Mouse (Mus musculus) heart, embryonic 14.5 days (tissue): ENCODE results near the gene Ghsr. TPM values are rescaled to one million over a fixed set of nuclear protein-coding genes. Genes with fewer than 3 reads are reported as not detected.

Source experiments
- ATAC-seq: fragments of 200-750 bp; cut with Nextera tagmentation; 2 replicates; pipeline ENCODE4 v1.8.0; 2017; ENCODE audit warnings: low read depth, moderate TSS enrichment; ENCODE audit not compliant: insufficient number of reproducible peaks, insufficient read depth, low FRiP score
- H3K27ac ChIP-seq, 2 experiments: fragments of 200-500 bp in 1 of 2; fragments of 300-500 bp in 1 of 2; sonication (generic) in 1 of 2; replicated peaks in 1 of 2; 2 replicates each; pipeline ENCODE4 v1.5.1; 2012 to 2014; ENCODE audit warnings: low read depth in 2 of 2, low read length in 2 of 2, control low read depth in 1 of 2, mild to moderate bottlenecking in 1 of 2, mixed read lengths in 1 of 2; ENCODE audit not compliant: control insufficient read depth in 1 of 2, insufficient read depth in 1 of 2
- H3K27me3 ChIP-seq: fragments of 300-500 bp; sonication (generic); 2 replicates; pipeline ENCODE4 v1.6.1; 2014; ENCODE audit warnings: mild to moderate bottlenecking, low read length, control low read depth; ENCODE audit not compliant: control insufficient read depth, insufficient read depth
- H3K36me3 ChIP-seq: fragments of 300-500 bp; sonication (generic); 2 replicates; pipeline ENCODE4 v1.6.1; 2014; ENCODE audit warnings: mild to moderate bottlenecking, control low read depth, low read length, mixed read lengths; ENCODE audit not compliant: control insufficient read depth, insufficient read depth
- H3K4me1 ChIP-seq, 2 experiments: fragments of 200-500 bp in 1 of 2; fragments of 300-500 bp in 1 of 2; sonication (generic) in 1 of 2; 2 replicates each; pipeline ENCODE4 v1.6.1; 2012 to 2014; ENCODE audit warnings: low read length in 2 of 2, control low read depth in 1 of 2, mixed read lengths in 1 of 2; ENCODE audit not compliant: control insufficient read depth in 2 of 2, insufficient read depth in 2 of 2
- H3K4me2 ChIP-seq: fragments of 300-500 bp; sonication (generic); 2 replicates; pipeline ENCODE4 v1.6.1; 2014; ENCODE audit warnings: mild to moderate bottlenecking, low read length
- H3K4me3 ChIP-seq, 2 experiments: fragments of 200-500 bp in 1 of 2; fragments of 300-500 bp in 1 of 2; sonication (generic) in 1 of 2; 2 replicates each; pipeline ENCODE4 v1.5.1; 2012 to 2014; ENCODE audit warnings: low read length in 2 of 2, mild to moderate bottlenecking in 2 of 2, control low read depth in 1 of 2, low read depth in 1 of 2, moderate library complexity in 1 of 2; ENCODE audit not compliant: control insufficient read depth in 1 of 2, insufficient read depth in 1 of 2
- H3K9ac ChIP-seq: fragments of 300-500 bp; sonication (generic); 2 replicates; pipeline ENCODE4 v1.6.1; 2014; ENCODE audit warnings: mild to moderate bottlenecking, low read length
- H3K9me3 ChIP-seq: fragments of 300-500 bp; sonication (generic); 2 replicates; pipeline ENCODE4 v1.6.1; 2016; ENCODE audit warnings: low read length, control low read depth; ENCODE audit not compliant: control insufficient read depth
- WGBS: fragments of 180-500 bp; shearing (Covaris S2); extraction: QIAGEN DNeasy Blood & Tissue Kit; methylation state at CpG from one replicate; pipeline ENCODE4 v1.1.7; 2014; 5-methylcytosine and 5-hydroxymethylcytosine counted together
- polyA plus RNA-seq: library from polyadenylated mRNA; unstranded; fragments of >200 nt; fragmentation: Nextera tagmentation; extraction: Ambion mirVana; gene quantifications from 2 replicates; pipeline ENCODE4 v1.2.1, GENCODE M21; 2014

Gene Ghsr
- not detected in 2 replicates for polyA plus RNA-seq

DNA sequence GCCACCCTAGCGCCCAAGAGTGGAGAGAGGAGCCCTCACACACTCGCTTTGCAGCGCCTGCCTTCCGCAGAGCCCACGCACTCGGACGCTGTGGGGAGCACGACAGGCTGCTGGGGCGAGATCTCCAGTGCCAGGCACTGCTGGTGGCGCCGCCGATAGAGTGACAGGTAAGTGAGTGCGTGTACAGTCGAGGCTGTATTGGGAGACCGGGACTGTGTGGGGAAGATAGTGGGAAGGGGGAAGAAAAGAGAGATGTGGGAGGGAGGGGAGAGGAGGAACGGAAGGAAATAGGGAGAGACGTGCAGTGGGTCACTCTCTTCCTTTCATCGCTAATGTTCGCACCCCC lies at the start of gene Ghsr:
Gene Ghsr, plus strand, starts transcription at position 76 of the 346 bp plus-strand sequence.
- Histone ChIP-seq H3K4me1 (no peaks in the 10 kb centered on the region; a peak in 2 of 4 replicates), H3K27me3 (peaks cover 61% of the 10 kb centered on the region), H3K36me3 (no peaks in the 10 kb centered on the region), H3K4me3 (peak within 1 kb of the TSS in 1 of 2 experiments; percentile 19; a peak in 2 of 4 replicates), H3K27ac (no peak within 1 kb of the TSS), H3K9ac (no peak within 1 kb of the TSS), H3K4me2 (peak within 1 kb of the TSS; percentile 42), H3K9me3 (no peaks in the 10 kb centered on the region)
- no peak for ATAC-seq
- 2% methylated on average over 19 of the region's 19 CpGs for WGBS

DNA sequence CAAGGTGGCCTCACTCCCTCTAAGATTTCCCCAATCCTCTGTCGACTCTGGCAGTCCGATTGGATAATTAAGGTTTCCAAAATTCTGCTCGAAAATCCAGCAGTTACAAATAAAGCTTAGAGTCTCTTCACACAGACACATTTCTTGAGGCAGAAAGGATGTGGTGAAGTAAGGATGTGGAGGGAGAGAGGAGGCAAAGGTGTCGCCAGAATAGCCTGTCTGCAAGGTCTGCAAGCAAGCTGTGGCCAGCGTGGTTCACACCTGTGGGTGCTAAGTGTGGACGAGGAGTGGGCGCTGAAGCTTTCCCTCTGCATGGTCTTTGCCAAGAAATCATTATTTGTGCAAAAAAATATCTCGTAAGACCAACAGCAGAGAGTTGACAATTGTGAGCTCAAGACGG lies 48.6 kb upstream of the Ghsr start:
- H3K9me3 ChIP-seq: no peaks in the 10 kb centered on the region
- H3K4me1 ChIP-seq: peaks cover 0 to 2% of the 10 kb centered on the region in 2 experiments; a peak in 1 of 4 replicates
- H3K4me2 ChIP-seq: no peak overlapping the region
- ATAC-seq: no peak
- no peaks in the 10 kb centered on the region for H3K36me3 ChIP-seq
- no peak overlapping the region for H3K27ac ChIP-seq
- no peaks in the 10 kb centered on the region for H3K27me3 ChIP-seq
- WGBS: 74% methylated on average over 9 of the region's 9 CpGs
- H3K9ac ChIP-seq: no peak overlapping the region
- H3K4me3 ChIP-seq: no peak overlapping the region

DNA sequence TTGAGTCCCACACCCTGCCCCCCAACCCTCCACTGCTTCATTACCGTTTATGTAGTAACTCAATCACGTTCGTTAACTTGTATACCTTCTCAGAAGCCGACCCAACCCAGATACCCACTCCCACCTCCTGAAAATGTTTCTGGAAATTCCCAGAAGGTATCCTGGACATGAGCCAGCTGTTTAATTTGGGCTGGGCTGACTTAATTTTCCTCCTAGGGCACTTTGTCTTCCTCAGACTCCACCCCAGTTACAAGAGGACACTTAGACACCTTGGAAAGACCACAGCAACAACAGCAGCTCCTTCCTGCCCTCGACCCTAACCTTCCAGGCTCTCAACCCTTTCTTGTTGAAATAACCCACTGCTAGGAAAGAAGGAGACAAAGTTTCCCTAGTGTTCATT lies 47.6 kb upstream of the Ghsr start:
- no peak overlapping the region for H3K27ac ChIP-seq
- no peaks in the 10 kb centered on the region for H3K9me3 ChIP-seq
- ATAC-seq: no peak
- H3K27me3 ChIP-seq: no peaks in the 10 kb centered on the region
- 58% methylated on average over 5 of the region's 5 CpGs for WGBS
- H3K9ac ChIP-seq: no peak overlapping the region
- no peaks in the 10 kb centered on the region for H3K36me3 ChIP-seq
- no peak overlapping the region for H3K4me2 ChIP-seq
- H3K4me1 ChIP-seq: peaks cover 0 to 2% of the 10 kb centered on the region in 2 experiments; a peak in 1 of 4 replicates
- no peak overlapping the region for H3K4me3 ChIP-seq

- WGBS: 68% methylated on average over 4 of the region's 4 CpGs
These were observed 44.4 kb upstream of the Ghsr start for GRCm38 (mm10) chr3:27326633-27327191.

DNA sequence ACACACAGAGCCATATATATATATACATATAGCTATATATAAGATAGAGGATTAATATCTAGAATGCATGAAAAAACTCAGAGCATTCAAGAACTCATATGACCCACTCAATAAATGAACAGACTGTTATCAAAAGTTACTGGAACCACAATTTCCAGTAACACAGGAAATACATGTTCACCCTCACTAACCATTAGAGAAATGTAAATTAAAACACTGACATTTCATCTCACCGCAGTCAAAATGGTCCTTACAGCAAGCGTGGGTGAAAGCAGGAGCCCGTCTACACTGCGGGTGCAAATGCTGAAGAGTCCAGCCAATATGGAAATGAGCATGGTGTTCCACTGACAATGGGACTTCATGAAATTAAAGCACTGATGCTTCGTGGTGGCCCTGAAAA lies 40.4 kb upstream of the Ghsr start:
- H3K9me3 ChIP-seq: no peaks in the 10 kb centered on the region
- 82% methylated on average over 5 of the region's 5 CpGs for WGBS
- no peak for ATAC-seq
- H3K4me3 ChIP-seq: no peak overlapping the region
- H3K4me1 ChIP-seq: no peaks in the 10 kb centered on the region
- H3K9ac ChIP-seq: no peak overlapping the region
- no peak overlapping the region for H3K27ac ChIP-seq
- H3K36me3 ChIP-seq: no peaks in the 10 kb centered on the region
- H3K4me2 ChIP-seq: no peak overlapping the region
- no peaks in the 10 kb centered on the region for H3K27me3 ChIP-seq

More at GRCm38 (mm10) chr3:27326633-27327191, 44.4 kb upstream of the Ghsr start:
- ATAC-seq: no peak
- no peak overlapping the region for H3K9ac ChIP-seq
- no peaks in the 10 kb centered on the region for H3K27me3 ChIP-seq
- H3K4me1 ChIP-seq: no peaks in the 10 kb centered on the region
- H3K4me2 ChIP-seq: no peak overlapping the region
- no peak overlapping the region for H3K4me3 ChIP-seq
- H3K9me3 ChIP-seq: no peaks in the 10 kb centered on the region
- no peaks in the 10 kb centered on the region for H3K36me3 ChIP-seq
- H3K27ac ChIP-seq: no peak overlapping the region

GRCm38 (mm10) chr3:27338437-27338836 lies 32.7 kb upstream of the Ghsr start:
- Histone ChIP-seq H3K36me3 (no peaks in the 10 kb centered on the region), H3K27me3 (no peaks in the 10 kb centered on the region), H3K27ac (no peak overlapping the region), H3K4me1 (no peaks in the 10 kb centered on the region), H3K4me2 (no peak overlapping the region), H3K9ac (no peak overlapping the region), H3K9me3 (no peaks in the 10 kb centered on the region; the same call in 1 of the 2 replicates), H3K4me3 (no peak overlapping the region)
- no peak for ATAC-seq
- WGBS: 29% methylated on average over 6 of the region's 6 CpGs

GRCm38 (mm10) chr3:27338887-27339286 lies 32.3 kb upstream of the Ghsr start:
- Histone ChIP-seq H3K4me1 (no peaks in the 10 kb centered on the region), H3K27me3 (no peaks in the 10 kb centered on the region), H3K9me3 (no peaks in the 10 kb centered on the region; the same call in 1 of the 2 replicates), H3K36me3 (no peaks in the 10 kb centered on the region), H3K4me2 (no peak overlapping the region), H3K27ac (no peak overlapping the region), H3K4me3 (no peak overlapping the region), H3K9ac (no peak overlapping the region)
- WGBS: 60% methylated on average over 3 of the region's 3 CpGs
- ATAC-seq: no peak

DNA sequence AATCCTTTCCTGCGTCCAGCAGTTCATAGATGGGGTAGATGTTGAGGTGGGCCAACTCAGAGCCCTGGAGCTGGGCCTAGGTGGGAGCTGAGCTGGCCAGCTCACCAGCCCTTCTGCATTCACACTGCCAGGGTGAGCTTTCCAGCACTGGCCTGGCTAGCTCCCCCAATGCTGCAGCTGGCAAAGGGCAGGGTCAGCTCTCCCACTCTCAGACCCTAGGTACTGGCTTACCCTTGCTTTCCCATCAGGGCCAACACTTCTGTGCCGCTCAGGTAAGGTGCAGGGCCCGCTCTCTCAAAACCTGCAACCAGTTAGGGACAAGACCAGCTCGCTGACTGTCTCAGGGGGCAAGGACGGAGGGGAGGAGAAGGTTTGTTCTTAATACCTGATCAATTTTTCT lies 30.4 kb upstream of the Ghsr start:
- WGBS: 91% methylated on average over 5 of the region's 5 CpGs
- no peaks in the 10 kb centered on the region for H3K4me1 ChIP-seq
- ATAC-seq: no peak
- no peaks in the 10 kb centered on the region for H3K27me3 ChIP-seq
- H3K27ac ChIP-seq: no peak overlapping the region
- no peak overlapping the region for H3K9ac ChIP-seq
- H3K36me3 ChIP-seq: no peaks in the 10 kb centered on the region
- H3K9me3 ChIP-seq: no peaks in the 10 kb centered on the region; the same call in 1 of the 2 replicates
- no peak overlapping the region for H3K4me2 ChIP-seq
- H3K4me3 ChIP-seq: no peak overlapping the region
